Mouse (Mus musculus) gastrocnemius, postnatal 10 days (tissue): ENCODE measurements around the gene Prdm8. TPM values are rescaled to one million over a fixed set of nuclear protein-coding genes. Genes with fewer than 3 reads are reported as not detected.

Experiments
- DNase-seq: peaks from one replicate; pipeline ENCODE4 v3.0.0; 2021; ENCODE audit warnings: mixed read lengths
- total RNA-seq, 2 experiments: library from RNA; stranded (reverse); gene quantifications; 2 replicates each; pipeline ENCODE4 v1.2.3; 2021

Gene Prdm8
- total RNA-seq, 2 experiments from 2014 or later: 1.1 to 1.7 TPM

DNA sequence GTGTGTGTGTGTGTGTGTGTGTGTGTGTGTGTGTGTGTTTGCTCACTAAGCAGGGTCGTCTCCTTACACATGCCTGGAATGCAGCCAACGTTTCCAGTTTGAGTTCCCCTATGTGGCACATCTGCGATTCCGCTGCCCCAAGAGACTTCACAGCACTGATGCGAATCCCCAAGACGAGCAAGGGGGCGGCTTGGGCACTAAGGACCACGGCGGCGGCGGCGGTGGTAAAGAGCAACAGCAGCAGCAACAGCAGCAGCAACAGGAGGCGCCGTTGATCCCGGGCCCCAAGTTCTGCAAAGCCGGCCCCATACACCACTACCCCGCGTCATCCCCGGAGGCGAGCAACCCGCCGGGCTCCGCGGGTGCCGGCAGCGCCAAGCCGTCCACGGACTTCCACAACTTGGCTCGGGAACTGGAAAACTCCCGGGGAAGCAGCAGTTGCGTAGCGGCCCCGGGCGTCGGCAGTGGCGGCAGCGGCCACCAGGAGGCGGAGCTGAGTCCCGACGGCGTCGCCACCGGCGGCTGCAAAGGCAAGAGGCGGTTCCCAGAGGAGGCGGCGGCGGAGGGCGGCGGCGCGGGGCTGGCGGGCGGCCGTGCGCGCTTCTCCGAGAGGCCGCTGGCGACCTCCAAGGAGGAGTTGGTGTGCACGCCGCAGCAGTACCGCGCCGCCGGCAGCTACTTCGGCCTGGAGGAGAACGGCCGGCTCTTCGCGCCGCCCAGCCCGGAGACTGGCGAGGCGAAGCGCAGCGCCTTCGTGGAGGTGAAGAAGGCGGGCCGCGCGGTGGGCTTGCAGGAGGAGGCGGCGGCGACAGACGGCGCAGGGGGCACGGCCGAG, 18.2 kb downstream of the Prdm8 start:
- DNase-seq: peak; percentile 94

- peak; percentile 67 for DNase-seq
Observed at GRCm38 (mm10) chr5:98185806-98186751, 19.1 kb downstream of the Prdm8 start.

DNA sequence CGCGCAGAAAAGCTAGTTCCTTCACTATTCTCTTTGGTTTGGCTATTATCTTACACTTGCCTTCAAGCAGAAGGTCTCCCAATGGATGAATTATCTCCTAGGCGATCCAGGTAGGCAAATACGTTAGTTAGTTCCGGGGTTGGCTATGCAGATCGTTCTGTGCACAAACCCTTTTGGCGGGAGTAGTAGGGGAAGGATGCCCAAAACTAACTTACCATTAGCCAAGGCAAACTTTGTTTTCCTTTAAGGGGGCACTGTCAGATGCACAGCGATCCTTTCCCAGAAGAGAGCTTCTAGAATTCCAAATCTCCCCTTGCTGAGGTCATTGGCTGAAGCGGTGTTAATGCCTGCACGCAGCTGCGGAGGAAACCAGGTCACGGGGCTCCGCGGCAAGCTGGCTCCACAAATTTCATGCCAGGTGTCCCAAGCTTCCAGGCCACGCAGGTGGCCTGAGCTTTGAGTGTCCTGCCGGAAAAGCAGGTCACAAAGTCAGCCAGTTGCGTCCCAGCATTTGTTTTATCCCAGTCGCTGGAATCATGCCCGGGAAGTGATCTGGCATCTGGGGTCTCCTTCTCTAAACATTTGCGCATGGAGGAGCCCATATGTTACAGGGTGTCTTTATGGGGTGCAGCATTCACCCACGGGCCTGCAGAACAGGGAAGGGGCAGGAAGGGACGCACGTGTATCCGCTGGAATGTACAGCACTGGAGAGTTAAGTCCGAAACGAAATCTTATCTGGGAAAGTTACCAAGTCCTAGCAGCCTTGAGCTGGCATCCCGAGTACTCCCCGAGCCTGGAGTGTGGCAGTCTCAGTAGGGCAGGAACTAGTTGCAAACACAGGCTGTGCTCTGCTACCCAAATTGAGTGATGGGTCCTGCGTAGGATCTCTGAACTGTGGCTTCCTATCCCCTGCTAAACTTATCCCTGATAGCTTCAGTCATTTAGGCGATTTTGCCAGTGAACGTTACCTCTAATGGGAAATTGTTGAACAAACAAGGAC, 22.5 kb downstream of the Prdm8 start:
- DNase-seq: no peak

DNA sequence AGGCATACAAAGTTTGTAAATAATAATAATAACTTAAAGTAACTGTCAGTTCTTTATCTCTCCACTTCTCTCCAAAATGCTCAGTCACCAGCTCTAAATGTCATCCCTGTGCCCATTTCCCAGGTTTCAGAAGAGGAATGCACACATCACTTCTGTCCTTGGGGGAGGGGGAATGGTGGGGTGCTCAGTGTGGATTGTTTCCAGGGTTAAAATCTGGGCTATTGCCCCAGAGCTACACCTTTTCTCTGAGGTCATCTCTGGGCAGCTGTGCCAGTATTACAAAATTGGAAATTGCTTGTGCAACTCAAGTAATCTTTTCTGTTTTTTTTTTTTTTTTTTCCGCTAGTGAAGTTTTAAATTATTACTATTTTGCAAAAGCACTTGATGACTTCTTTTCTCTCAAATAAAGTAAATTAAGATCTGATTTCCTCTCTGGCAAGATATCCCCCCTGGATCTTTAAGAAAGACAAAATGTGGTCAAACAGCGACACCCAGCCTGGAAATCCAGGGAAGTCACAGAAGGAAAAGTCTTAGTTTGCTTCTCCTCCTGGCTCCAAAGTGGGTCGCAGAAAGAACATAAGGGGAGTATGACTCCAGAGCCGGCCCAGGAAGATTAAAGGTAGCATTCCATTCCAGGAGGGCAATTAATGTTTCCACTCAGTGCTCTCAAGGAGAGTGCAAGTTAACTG, 25.4 kb downstream of the Prdm8 start:
- no peak for DNase-seq

GRCm38 (mm10) chr5:98194959-98195358, 28.0 kb downstream of the Prdm8 start:
- DNase-seq: no peak

- DNase-seq: no peak
Observed at GRCm38 (mm10) chr5:98198412-98199218, 31.6 kb downstream of the Prdm8 start.

- no peak for DNase-seq
Observed at GRCm38 (mm10) chr5:98199219-98199552, 32.2 kb downstream of the Prdm8 start.

GRCm38 (mm10) chr5:98201606-98202005, 34.6 kb downstream of the Prdm8 start:
- no peak for DNase-seq

DNA sequence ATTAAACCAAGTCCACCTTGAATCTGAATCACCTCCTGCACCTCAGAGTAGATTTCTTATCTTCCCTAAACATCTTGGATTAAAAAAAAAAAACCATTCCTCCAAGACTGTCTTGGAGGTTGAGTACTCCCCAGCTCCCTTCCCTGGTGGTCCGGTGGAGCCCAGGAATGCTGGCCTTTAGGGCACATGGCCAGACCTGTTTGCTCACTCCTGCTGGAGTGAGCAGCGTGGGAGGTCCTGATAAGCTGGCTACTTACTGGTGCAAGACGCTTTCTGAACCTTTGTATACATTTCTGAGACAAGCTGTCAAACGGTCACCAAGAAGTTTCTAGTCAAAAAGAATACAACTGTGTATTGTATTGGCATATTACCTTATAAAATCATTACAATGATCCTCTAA, 36.0 kb downstream of the Prdm8 start:
- DNase-seq: no peak

GRCm38 (mm10) chr5:98212501-98212900, 45.5 kb downstream of the Prdm8 start:
- DNase-seq: no peak

- no peak for DNase-seq
Observed at GRCm38 (mm10) chr5:98221956-98222355, 55.0 kb downstream of the Prdm8 start.

DNA sequence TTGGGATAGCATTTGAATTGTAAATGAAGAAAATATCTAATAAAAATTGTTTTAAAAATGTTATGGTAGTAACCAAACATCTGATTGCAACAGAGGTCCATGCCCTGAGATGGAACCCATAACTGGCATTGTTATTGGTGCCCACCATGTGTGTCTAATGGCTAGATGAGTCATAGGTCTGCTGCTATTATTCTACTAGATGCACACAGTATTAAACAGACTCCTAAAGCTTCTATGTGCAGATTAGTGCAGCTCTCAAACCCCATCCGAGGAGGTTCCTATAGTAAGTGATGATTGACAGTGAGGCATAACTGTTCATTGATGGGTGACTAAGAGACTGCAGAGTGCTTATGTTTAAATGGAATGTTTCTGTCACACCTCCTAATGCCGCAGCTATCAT, 59.7 kb downstream of the Prdm8 start:
- no peak for DNase-seq

- DNase-seq: no peak
Observed at GRCm38 (mm10) chr5:98229456-98229855, 62.5 kb downstream of the Prdm8 start.

GRCm38 (mm10) chr5:98238466-98238865, 71.5 kb downstream of the Prdm8 start:
- DNase-seq: no peak

Other genes starting within 250 kb of the Prdm8 start
- gene Antxr2, start 136.2 kb upstream of the Prdm8 start, total RNA-seq: 10 to 100 TPM; 25.8 to 35.6 TPM
- under 1 TPM; 0.84 to 0.87 TPM for gene Fgf5, start 87.0 kb downstream of the Prdm8 start, total RNA-seq
- not detected for gene Cfap299, start 162.1 kb downstream of the Prdm8 start, total RNA-seq